Mouse (Mus musculus) ES-Bruce4 (cell line): ENCODE results near the gene Vps11.

Source experiments
- CTCF ChIP-seq: IDR thresholded peaks from one replicate; pipeline ENCODE4 v1.8.1; 2011; ENCODE audit warnings: low read depth, low read length
- POLR2A ChIP-seq: IDR thresholded peaks from one replicate; pipeline ENCODE4 v1.8.1; 2011; ENCODE audit warnings: low read length; ENCODE audit not compliant: insufficient read depth

- TF ChIP-seq CTCF (no peak), POLR2A (no peak)
These were observed 38.3 kb upstream of the Vps11 start for GRCm38 (mm10) chr9:44399795-44400114.
